ENCODE assay signal across 8 mouse cellular contexts in the genomic region with DNA sequence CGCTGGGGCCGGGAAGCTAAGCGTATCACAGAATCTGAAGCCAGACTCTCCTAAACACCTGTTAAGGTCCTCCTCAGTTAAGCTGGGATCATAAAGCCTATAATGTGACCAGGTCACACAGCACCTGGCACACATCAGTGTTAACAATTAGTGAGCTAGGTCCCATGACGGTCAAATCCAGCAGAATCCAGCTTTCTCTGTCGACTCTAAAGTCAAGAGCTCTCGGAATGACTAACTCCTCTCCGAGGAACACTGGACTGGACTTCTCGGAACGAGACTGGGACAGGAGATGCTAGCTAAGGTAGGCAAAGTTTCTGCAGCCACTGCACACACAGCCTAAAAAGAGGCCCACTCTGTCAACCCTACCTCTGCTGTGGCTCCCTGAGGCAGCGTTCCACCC. TPM values are rescaled to one million over a fixed set of nuclear protein-coding genes. Genes with fewer than 3 reads are reported as not detected.
DNase-seq lines count a peak whose midpoint lies in the region; ATAC-seq and TF ChIP-seq lines count a peak whose summit lies in the region.

No protein-coding gene starts in this region.

- H3K4me1 ChIP-seq in hindbrain, embryonic 12.5 days: peaks cover 45% of the 10 kb centered on the region
- peaks cover 25% of the 10 kb centered on the region for H3K4me1 ChIP-seq in limb, embryonic 11.5 days (ENCODE audit: control insufficient read depth, insufficient read depth, low read length)
- H3K4me1 ChIP-seq in stomach, embryonic 15.5 days: peaks cover 18% of the 10 kb centered on the region; the same call in 1 of the 2 replicates

- peak overlapping the region; percentile 99 for H3K9ac ChIP-seq in hindbrain, embryonic 12.5 days
- H3K9ac ChIP-seq in limb, embryonic 11.5 days (ENCODE audit: low read length): peak overlapping the region; percentile 39; the same call in 1 of the 2 replicates
- H3K9ac ChIP-seq in stomach, embryonic 15.5 days: no peak overlapping the region

- H3K9me3 ChIP-seq in hindbrain, embryonic 12.5 days (replicated peaks): no peaks in the 10 kb centered on the region
- no peaks in the 10 kb centered on the region for H3K9me3 ChIP-seq in limb, embryonic 11.5 days (ENCODE audit: control insufficient read depth, low read length)
- no peaks in the 10 kb centered on the region for H3K9me3 ChIP-seq in stomach, embryonic 15.5 days

- no peak overlapping the region; the same call in 1 of the 2 replicates for H3K27ac ChIP-seq in left cerebral cortex, adult 2 months
- H3K27ac ChIP-seq in hindbrain, embryonic 12.5 days: peak overlapping the region; percentile 97; the same call in 1 of the 2 replicates
- H3K27ac ChIP-seq in limb, embryonic 11.5 days (replicated peaks; ENCODE audit: low read depth, low read length): no peak overlapping the region
- no peak overlapping the region for H3K27ac ChIP-seq in stomach, embryonic 15.5 days

- intact Hi-C loops in left cerebral cortex, adult 2 months (cut with DNase I): loop anchor here (5.0 kb wide), 1 partner anchor 90 kb away; no protein-coding TSS in a partner anchor
- intact Hi-C loops in left cerebral cortex, postnatal 4 days (cut with DNase I): no loop called here

- 62% methylated on average over 10 of the region's 10 CpGs for whole genome bisulfite sequencing in hindbrain, embryonic 12.5 days
- 44% methylated on average over 10 of the region's 10 CpGs for WGBS in limb, embryonic 11.5 days
- WGBS in stomach, embryonic 15.5 days: 60% methylated on average over 10 of the region's 10 CpGs

- peak overlapping the region; percentile 76 for H3K4me2 ChIP-seq in hindbrain, embryonic 12.5 days (replicated peaks)
- peak overlapping the region; percentile 71 for H3K4me2 ChIP-seq in limb, embryonic 11.5 days (ENCODE audit: low read depth, severe bottlenecking)
- peak overlapping the region; percentile 85 for H3K4me2 ChIP-seq in stomach, embryonic 15.5 days

- no peak for ATAC-seq in hindbrain, embryonic 12.5 days (ENCODE audit: low FRiP score)
- no peak for ATAC-seq in limb, embryonic 11.5 days (ENCODE audit: insufficient number of reproducible peaks, low FRiP score, low TSS enrichment, low read depth)
- ATAC-seq in stomach, embryonic 15.5 days (ENCODE audit: insufficient read depth, low FRiP score, low read depth): no peak
- no peak for ATAC-seq in megakaryocyte, adult 5-6 weeks (ENCODE audit: poor library complexity, severe bottlenecking)

- no peak for DNase-seq in left cerebral cortex, adult 2 months (ENCODE audit: extremely low spot score in 1 of 2, low spot score in 2 of 2)
- DNase-seq in left cerebral cortex, postnatal 4 days: no peak
- peak; percentile 24 for DNase-seq in limb, embryonic 11.5 days (ENCODE audit: low spot score)
- DNase-seq in urinary bladder, postnatal 36 days (ENCODE audit: low spot score in 2 of 2): no peak
- DNase-seq in layer of hippocampus, adult 9-10 months (ENCODE audit: low spot score): no peak

- H3K4me3 ChIP-seq in left cerebral cortex, adult 2 months: peak overlapping the region; percentile 68
- peak overlapping the region; percentile 88 for H3K4me3 ChIP-seq in hindbrain, embryonic 12.5 days
- no peak overlapping the region for H3K4me3 ChIP-seq in limb, embryonic 11.5 days (ENCODE audit: low read depth, low read length)
- peak overlapping the region; percentile 79; the same call in 1 of the 2 replicates for H3K4me3 ChIP-seq in stomach, embryonic 15.5 days (replicated peaks)

- H3K27me3 ChIP-seq in hindbrain, embryonic 12.5 days: no peaks in the 10 kb centered on the region
- no peaks in the 10 kb centered on the region for H3K27me3 ChIP-seq in limb, embryonic 11.5 days (ENCODE audit: control insufficient read depth, insufficient read depth, low read length)
- no peaks in the 10 kb centered on the region for H3K27me3 ChIP-seq in stomach, embryonic 15.5 days (replicated peaks)

- H3K36me3 ChIP-seq in hindbrain, embryonic 12.5 days: no peaks in the 10 kb centered on the region
- no peaks in the 10 kb centered on the region for H3K36me3 ChIP-seq in limb, embryonic 11.5 days (ENCODE audit: control insufficient read depth, insufficient read depth, low read length)
- no peaks in the 10 kb centered on the region for H3K36me3 ChIP-seq in stomach, embryonic 15.5 days

- no peak for TF ChIP-seq CTCF in left cerebral cortex, adult 2 months (IDR thresholded peaks at IDR 0.05)

RNA-seq across cellular contexts. Expression of a gene that starts 1.7 kb away (rescaled TPM):
- total RNA-seq in left cerebral cortex, adult 2 months (2021): 10 to 100 TPM; 46.0 to 49.9 TPM
- 10 to 100 TPM; 79.1 to 86.7 TPM for total RNA-seq in left cerebral cortex, postnatal 4 days (2021)
- polyA plus RNA-seq in hindbrain, embryonic 12.5 days (2016; fragmentation: Nextera tagmentation; extraction: Ambion mirVana): 13.9 and 14.3 TPM in 2 replicates
- polyA plus RNA-seq in limb, embryonic 11.5 days (2014; fragmentation: Nextera tagmentation; extraction: Ambion mirVana): 11.1 and 13.6 TPM in 2 replicates
- polyA plus RNA-seq in stomach, embryonic 15.5 days (2015; fragmentation: Nextera tagmentation; extraction: Ambion mirVana): 3.5 and 3.8 TPM in 2 replicates
- 0.21 and 0.42 TPM in 2 replicates for total RNA-seq in megakaryocyte, adult 5-6 weeks (2015)
- 0.04 and 0.08 TPM in 2 replicates for total RNA-seq in megakaryocyte, adult 5-6 weeks (2017)

RNA-seq across cellular contexts. Expression of a gene that starts 46.9 kb away (rescaled TPM):
- 1 to 10 TPM; 3.2 to 3.4 TPM for total RNA-seq in left cerebral cortex, adult 2 months (2021)
- 1 to 10 TPM; 8.0 to 9.4 TPM for total RNA-seq in left cerebral cortex, postnatal 4 days (2021)
- polyA plus RNA-seq in hindbrain, embryonic 12.5 days (2016; fragmentation: Nextera tagmentation; extraction: Ambion mirVana): 16.3 and 18.9 TPM in 2 replicates
- polyA plus RNA-seq in limb, embryonic 11.5 days (2014; fragmentation: Nextera tagmentation; extraction: Ambion mirVana): 17.3 and 19.6 TPM in 2 replicates
- polyA plus RNA-seq in stomach, embryonic 15.5 days (2015; fragmentation: Nextera tagmentation; extraction: Ambion mirVana): 8.2 and 9.4 TPM in 2 replicates
- 2.5 and 2.6 TPM in 2 replicates for total RNA-seq in megakaryocyte, adult 5-6 weeks (2015)
- total RNA-seq in megakaryocyte, adult 5-6 weeks (2017): 1.1 and 1.8 TPM in 2 replicates

Comparison
In these comparisons a context has a peak if more than half of its experiments do, and no peak if none do; other contexts are left out.
1. RNA of a gene that starts 1.7 kb away (total RNA-seq): 79.1 to 86.7 TPM in left cerebral cortex, postnatal 4 days and 46.0 to 49.9 TPM in left cerebral cortex, adult 2 months; 0.04 to 0.42 TPM in megakaryocyte, adult 5-6 weeks; every median in the first group is over 10 times any median in the second.
2. Peak in every context shown above with its lines, with median percentiles within 50 percentile points of each other: H3K4me2 ChIP-seq.